Mouse (Mus musculus) heart, postnatal 0 days (tissue): Measurements from ENCODE around the gene Ttbk1.

Experiments
- CTCF ChIP-seq: IDR thresholded peaks from 2 replicates; pipeline ENCODE4 v1.5.1; 2016; ENCODE audit warnings: antibody characterized with exemption, control low read depth, low read depth
- EP300 ChIP-seq: IDR thresholded peaks from 2 replicates; pipeline ENCODE4 v1.6.1; 2016; ENCODE audit warnings: antibody characterized with exemption, low read depth

DNA sequence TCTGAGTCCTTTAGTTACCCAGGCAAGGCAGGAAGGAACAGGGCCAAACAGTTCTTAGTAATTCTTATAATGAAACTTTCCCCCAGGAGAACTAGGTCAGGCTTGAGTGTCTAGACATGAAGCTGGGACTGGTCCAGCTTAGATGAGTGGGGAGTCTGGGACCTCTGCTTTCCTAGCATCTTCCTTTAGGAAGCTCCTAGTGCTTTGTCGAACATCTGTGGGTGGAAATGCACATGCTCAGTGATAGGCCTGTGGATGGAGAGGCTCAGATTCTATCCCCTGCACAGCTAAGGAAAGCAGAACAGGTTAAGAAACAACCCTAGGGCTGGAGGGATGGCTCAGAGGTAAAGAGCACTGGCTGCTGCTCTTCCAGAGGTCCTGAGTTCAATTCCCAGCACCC, 92.8 kb downstream of the Ttbk1 start:
- no peak for TF ChIP-seq CTCF
- TF ChIP-seq EP300: no peak
